In the genomic region with DNA sequence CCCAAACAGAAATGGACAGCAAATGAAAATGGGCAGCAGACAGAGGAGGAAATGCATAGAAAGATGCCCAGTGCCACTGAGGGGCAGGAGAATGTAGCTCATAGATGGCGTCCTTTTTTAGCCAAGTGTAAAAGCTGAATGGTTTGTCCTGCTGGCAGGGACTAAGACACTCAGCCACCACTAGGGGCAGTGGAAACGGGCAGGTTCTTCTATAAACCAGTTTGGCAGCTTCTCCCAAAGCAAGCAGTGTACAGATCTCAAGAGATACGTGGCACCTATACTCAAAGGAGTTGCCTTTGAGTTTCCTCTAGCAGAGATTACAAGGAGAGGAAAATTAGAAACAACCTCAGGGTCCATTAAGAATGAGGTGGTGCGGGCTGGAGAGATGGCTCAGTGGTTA, we compare ENCODE assay signal across 1 mouse cellular context.
A peak's percentile ranks its signal among the peaks of the same experiment; 100 is the strongest.
TF ChIP-seq lines count a peak whose summit lies in the region.

No protein-coding gene starts in this region.

TF ChIP-seq in CH12.LX, 34 proteins besides CTCF, POLR2A, EP300 and RAD21:
- TF ChIP-seq SMC3 (IDR thresholded peaks at IDR 0.05; ENCODE audit: low read depth, low read length): peak; percentile 19; the same call in 1 of the 2 replicates
- no peak for TF ChIP-seq GABPA (IDR thresholded peaks at IDR 0.05; ENCODE audit: insufficient replicate concordance, low read depth, low read length)
